Comparison of ENCODE assay signal across 36 mouse cellular contexts in genomic region chr15:103498157-103498556, GRCm38 (mm10). TPM values are rescaled to one million over a fixed set of nuclear protein-coding genes. Genes with fewer than 3 reads are reported as not detected.
DNase-seq lines count a peak whose midpoint lies in the region; ATAC-seq and TF ChIP-seq lines count a peak whose summit lies in the region.
"Had no signal": no experiment of that assay in that cellular context is flagged by ENCODE, and none has a peak within 500 bp of the region (broad histone marks: within the 10 kb centered on the region; RNA-seq: fewer than 3 reads in every experiment).

No protein-coding gene starts in this region.

- no peak for ATAC-seq in hindbrain, embryonic 13.5 days (ENCODE audit: low FRiP score)
- no peak for ATAC-seq in hindbrain, embryonic 12.5 days (ENCODE audit: low FRiP score)
- no peak for ATAC-seq in midbrain, embryonic 15.5 days (replicated peaks)
- no peak for ATAC-seq in midbrain, postnatal 0 days (ENCODE audit: low FRiP score)
- ATAC-seq in embryonic facial prominence, embryonic 14.5 days (ENCODE audit: low read depth): no peak
- ATAC-seq in intestine, embryonic 16.5 days: no peak
- ATAC-seq: inflammation-experienced regulatory T-cells, adult 6 months; liver, postnatal 0 days; lung, postnatal 0 days; Patski had no signal

- H3K4me1 ChIP-seq in hindbrain, embryonic 13.5 days (replicated peaks): peaks cover 30% of the 10 kb centered on the region
- peaks cover 14% of the 10 kb centered on the region for H3K4me1 ChIP-seq in hindbrain, embryonic 12.5 days
- peaks cover 20% of the 10 kb centered on the region for H3K4me1 ChIP-seq in midbrain, embryonic 15.5 days
- H3K4me1 ChIP-seq in midbrain, postnatal 0 days (ENCODE audit: insufficient read depth, low read length): no peaks in the 10 kb centered on the region
- H3K4me1 ChIP-seq in embryonic facial prominence, embryonic 14.5 days (ENCODE audit: control insufficient read depth, insufficient read depth, low read length): peaks cover 4% of the 10 kb centered on the region
- H3K4me1 ChIP-seq in intestine, embryonic 16.5 days (ENCODE audit: control insufficient read depth, insufficient read depth, low read length): peaks cover 5% of the 10 kb centered on the region; the same call in 1 of the 2 replicates

- peak overlapping the region; percentile 61 for H3K27ac ChIP-seq in hindbrain, embryonic 13.5 days
- no peak overlapping the region for H3K27ac ChIP-seq in hindbrain, embryonic 12.5 days
- H3K27ac ChIP-seq in midbrain, embryonic 15.5 days: 0 out of 2 replicates have a peak overlapping the region, but pooled peaks have one; percentile 11
- no peak overlapping the region for H3K27ac ChIP-seq in midbrain, postnatal 0 days (ENCODE audit: low read depth, low read length)
- no peak overlapping the region for H3K27ac ChIP-seq in embryonic facial prominence, embryonic 14.5 days (replicated peaks; ENCODE audit: low read depth, low read length)
- H3K27ac ChIP-seq in intestine, embryonic 16.5 days (ENCODE audit: low read length): no peak overlapping the region
- H3K27ac ChIP-seq: heart, embryonic 10.5 days; macrophage; midbrain, embryonic 12.5 days had no signal

- H3K9ac ChIP-seq in hindbrain, embryonic 13.5 days: no peak overlapping the region
- no peak overlapping the region for H3K9ac ChIP-seq in hindbrain, embryonic 12.5 days
- H3K9ac ChIP-seq in midbrain, embryonic 15.5 days: no peak overlapping the region
- H3K9ac ChIP-seq in midbrain, postnatal 0 days (replicated peaks; ENCODE audit: low read length, poor library complexity, severe bottlenecking): no peak overlapping the region
- H3K9ac ChIP-seq in embryonic facial prominence, embryonic 14.5 days (ENCODE audit: low read depth, low read length): no peak overlapping the region
- H3K9ac ChIP-seq in intestine, embryonic 16.5 days (ENCODE audit: low read depth, low read length): no peak overlapping the region
- H3K9ac ChIP-seq: liver, postnatal 0 days; midbrain, embryonic 12.5 days had no signal

- 0 out of 2 replicates have a peak, but pooled peaks cover 7% of the 10 kb centered on the region for H3K27me3 ChIP-seq in hindbrain, embryonic 13.5 days
- H3K27me3 ChIP-seq in hindbrain, embryonic 12.5 days: 0 out of 2 replicates have a peak, but pooled peaks cover 6% of the 10 kb centered on the region
- H3K27me3 ChIP-seq in midbrain, embryonic 15.5 days (replicated peaks): no peaks in the 10 kb centered on the region
- no peaks in the 10 kb centered on the region for H3K27me3 ChIP-seq in midbrain, postnatal 0 days (ENCODE audit: insufficient read depth, low read length)
- peaks cover 3% of the 10 kb centered on the region; the same call in 1 of the 2 replicates for H3K27me3 ChIP-seq in embryonic facial prominence, embryonic 14.5 days (replicated peaks; ENCODE audit: control insufficient read depth, insufficient read depth, low read length)
- H3K27me3 ChIP-seq in intestine, embryonic 16.5 days (replicated peaks; ENCODE audit: control insufficient read depth, insufficient read depth, low read length): peaks cover 8% of the 10 kb centered on the region; the same call in 1 of the 2 replicates
- H3K27me3 ChIP-seq: Patski had no signal

- no peak for DNase-seq in midbrain, postnatal 0 days (ENCODE audit: low spot score)
- DNase-seq in embryonic facial prominence, embryonic 14.5 days (ENCODE audit: low spot score): peak; percentile 45
- peak; percentile 66 for DNase-seq in retina, postnatal 1 day
- no peak for DNase-seq in gastrocnemius, postnatal 25 days
- DNase-seq: adrenal gland, adult 2 months; cerebellum, adult 11 months; cerebellum, adult 9-11 months; kidney, adult 8-10 months; kidney, postnatal 25 days; liver, postnatal 0 days; thymus, adult 18-20 months; thymus, postnatal 36 days had no signal

- H3K4me2 ChIP-seq in hindbrain, embryonic 13.5 days: no peak overlapping the region
- H3K4me2 ChIP-seq in hindbrain, embryonic 12.5 days (replicated peaks): no peak overlapping the region
- H3K4me2 ChIP-seq in midbrain, embryonic 15.5 days: no peak overlapping the region
- no peak overlapping the region for H3K4me2 ChIP-seq in midbrain, postnatal 0 days (ENCODE audit: low read depth, low read length, poor library complexity, severe bottlenecking)
- H3K4me2 ChIP-seq in embryonic facial prominence, embryonic 14.5 days (ENCODE audit: low read depth, low read length): no peak overlapping the region
- H3K4me2 ChIP-seq in intestine, embryonic 16.5 days (ENCODE audit: low read depth, low read length): no peak overlapping the region
- H3K4me2 ChIP-seq: liver, embryonic 11.5 days; midbrain, embryonic 12.5 days had no signal

- no peaks in the 10 kb centered on the region for H3K36me3 ChIP-seq in hindbrain, embryonic 13.5 days
- no peaks in the 10 kb centered on the region for H3K36me3 ChIP-seq in hindbrain, embryonic 12.5 days
- no peaks in the 10 kb centered on the region for H3K36me3 ChIP-seq in midbrain, embryonic 15.5 days (replicated peaks)
- no peaks in the 10 kb centered on the region for H3K36me3 ChIP-seq in midbrain, postnatal 0 days (ENCODE audit: insufficient read depth, low read length)
- no peaks in the 10 kb centered on the region for H3K36me3 ChIP-seq in embryonic facial prominence, embryonic 14.5 days (ENCODE audit: control insufficient read depth, insufficient read depth, low read length)
- H3K36me3 ChIP-seq in intestine, embryonic 16.5 days (ENCODE audit: control insufficient read depth, insufficient read depth, low read length): no peaks in the 10 kb centered on the region
- H3K36me3 ChIP-seq: heart, embryonic 10.5 days; midbrain, embryonic 12.5 days had no signal

- H3K9me3 ChIP-seq in hindbrain, embryonic 13.5 days: no peaks in the 10 kb centered on the region
- H3K9me3 ChIP-seq in hindbrain, embryonic 12.5 days (replicated peaks): no peaks in the 10 kb centered on the region
- no peaks in the 10 kb centered on the region for H3K9me3 ChIP-seq in midbrain, embryonic 15.5 days
- no peaks in the 10 kb centered on the region for H3K9me3 ChIP-seq in midbrain, postnatal 0 days (ENCODE audit: low read length)
- H3K9me3 ChIP-seq in embryonic facial prominence, embryonic 14.5 days (ENCODE audit: control insufficient read depth, low read length): no peaks in the 10 kb centered on the region
- H3K9me3 ChIP-seq in intestine, embryonic 16.5 days (ENCODE audit: control insufficient read depth, low read length): no peaks in the 10 kb centered on the region
- H3K9me3 ChIP-seq: heart, embryonic 10.5 days; midbrain, embryonic 12.5 days had no signal

- no peak overlapping the region for H3K4me3 ChIP-seq in hindbrain, embryonic 13.5 days
- H3K4me3 ChIP-seq in hindbrain, embryonic 12.5 days: no peak overlapping the region
- no peak overlapping the region for H3K4me3 ChIP-seq in midbrain, embryonic 15.5 days
- no peak overlapping the region for H3K4me3 ChIP-seq in midbrain, postnatal 0 days (ENCODE audit: low read depth, low read length)
- no peak overlapping the region for H3K4me3 ChIP-seq in embryonic facial prominence, embryonic 14.5 days (ENCODE audit: low read depth, low read length)
- no peak overlapping the region for H3K4me3 ChIP-seq in intestine, embryonic 16.5 days (ENCODE audit: low read length)
- H3K4me3 ChIP-seq: heart, embryonic 10.5 days; midbrain, embryonic 12.5 days; myocyte had no signal

- 43% methylated on average over 3 of the region's 3 CpGs for WGBS in hindbrain, embryonic 13.5 days
- 41% methylated on average over 3 of the region's 3 CpGs for WGBS in hindbrain, embryonic 12.5 days
- 37% methylated on average over 3 of the region's 3 CpGs for whole genome bisulfite sequencing in midbrain, embryonic 15.5 days
- 37% methylated on average over 3 of the region's 3 CpGs for WGBS in midbrain, postnatal 0 days
- WGBS in embryonic facial prominence, embryonic 14.5 days: 22% methylated on average over 3 of the region's 3 CpGs
- 28% methylated on average over 3 of the region's 3 CpGs for WGBS in intestine, embryonic 16.5 days

- TF ChIP-seq CTCF in midbrain, postnatal 0 days (IDR thresholded peaks at IDR 0.05): no peak

RNA-seq across cellular contexts. Expression of gene Pde1b, which starts 4.7 kb away (rescaled TPM):
- polyA plus RNA-seq in hindbrain, embryonic 13.5 days (2015; fragmentation: Nextera tagmentation; extraction: Ambion mirVana): 81.6 and 84.0 TPM in 2 replicates
- 51.6 and 54.2 TPM in 2 replicates for polyA plus RNA-seq in hindbrain, embryonic 12.5 days (2016; fragmentation: Nextera tagmentation; extraction: Ambion mirVana)
- polyA plus RNA-seq in midbrain, embryonic 15.5 days (2015; fragmentation: Nextera tagmentation; extraction: Ambion mirVana): 87.2 and 87.4 TPM in 2 replicates
- 112 TPM in 2 replicates for total RNA-seq in midbrain, postnatal 0 days (2014; rRNA removed)
- polyA plus RNA-seq in midbrain, postnatal 0 days (2015; fragmentation: Nextera tagmentation; extraction: Ambion mirVana): 69.3 and 74.6 TPM in 2 replicates
- 6.1 and 7.2 TPM in 2 replicates for polyA plus RNA-seq in embryonic facial prominence, embryonic 14.5 days (2014; fragmentation: Nextera tagmentation; extraction: Ambion mirVana)
- total RNA-seq in gastrocnemius, postnatal 25 days (2021): under 1 TPM; 0.54 to 0.64 TPM
- 5.1 and 5.8 TPM in 2 replicates for polyA plus RNA-seq in intestine, embryonic 16.5 days (2015; fragmentation: Nextera tagmentation; extraction: Ambion mirVana)

RNA-seq across cellular contexts. Expression of gene Ppp1r1a, which starts 39.6 kb away (rescaled TPM):
- 99.2 and 101 TPM in 2 replicates for polyA plus RNA-seq in hindbrain, embryonic 13.5 days (2015; fragmentation: Nextera tagmentation; extraction: Ambion mirVana)
- 55.2 and 56.1 TPM in 2 replicates for polyA plus RNA-seq in hindbrain, embryonic 12.5 days (2016; fragmentation: Nextera tagmentation; extraction: Ambion mirVana)
- 135 and 139 TPM in 2 replicates for polyA plus RNA-seq in midbrain, embryonic 15.5 days (2015; fragmentation: Nextera tagmentation; extraction: Ambion mirVana)
- 111 and 156 TPM in 2 replicates for total RNA-seq in midbrain, postnatal 0 days (2014; rRNA removed)
- polyA plus RNA-seq in midbrain, postnatal 0 days (2015; fragmentation: Nextera tagmentation; extraction: Ambion mirVana): 230 TPM in 2 replicates
- 16.7 and 18.1 TPM in 2 replicates for polyA plus RNA-seq in embryonic facial prominence, embryonic 14.5 days (2014; fragmentation: Nextera tagmentation; extraction: Ambion mirVana)
- 10 to 100 TPM; 85.7 to 90.4 TPM for total RNA-seq in gastrocnemius, postnatal 25 days (2021)
- 7.5 and 8.4 TPM in 2 replicates for polyA plus RNA-seq in intestine, embryonic 16.5 days (2015; fragmentation: Nextera tagmentation; extraction: Ambion mirVana)
- total RNA-seq: common myeloid progenitor, adult 5-6 weeks; granulocyte monocyte progenitor cell, adult 5-6 weeks; hematopoietic stem cell, adult 5-6 weeks had no signal
- polyA plus RNA-seq: myocyte had no signal

RNA-seq across cellular contexts. Expression of gene Nckap1l, which starts 44.6 kb away (rescaled TPM):
- 1.7 and 2.3 TPM in 2 replicates for polyA plus RNA-seq in hindbrain, embryonic 13.5 days (2015; fragmentation: Nextera tagmentation; extraction: Ambion mirVana)
- polyA plus RNA-seq in hindbrain, embryonic 12.5 days (2016; fragmentation: Nextera tagmentation; extraction: Ambion mirVana): 2.1 TPM in 2 replicates
- polyA plus RNA-seq in midbrain, embryonic 15.5 days (2015; fragmentation: Nextera tagmentation; extraction: Ambion mirVana): 1.8 and 1.9 TPM in 2 replicates
- 4.6 and 4.7 TPM in 2 replicates for total RNA-seq in midbrain, postnatal 0 days (2014; rRNA removed)
- 2.0 and 2.4 TPM in 2 replicates for polyA plus RNA-seq in midbrain, postnatal 0 days (2015; fragmentation: Nextera tagmentation; extraction: Ambion mirVana)
- polyA plus RNA-seq in embryonic facial prominence, embryonic 14.5 days (2014; fragmentation: Nextera tagmentation; extraction: Ambion mirVana): 4.6 and 5.0 TPM in 2 replicates
- 1 to 10 TPM; 1.2 to 1.3 TPM for total RNA-seq in gastrocnemius, postnatal 25 days (2021)
- polyA plus RNA-seq in intestine, embryonic 16.5 days (2015; fragmentation: Nextera tagmentation; extraction: Ambion mirVana): 3.7 and 3.8 TPM in 2 replicates

RNA-seq across cellular contexts. Expression of gene Gtsf2, which starts 49.9 kb away (rescaled TPM):
- polyA plus RNA-seq in hindbrain, embryonic 13.5 days (2015; fragmentation: Nextera tagmentation; extraction: Ambion mirVana): not detected in 2 replicates
- not detected in 2 replicates for polyA plus RNA-seq in hindbrain, embryonic 12.5 days (2016; fragmentation: Nextera tagmentation; extraction: Ambion mirVana)
- polyA plus RNA-seq in midbrain, embryonic 15.5 days (2015; fragmentation: Nextera tagmentation; extraction: Ambion mirVana): not detected in 2 replicates
- 0.44 TPM in 1 of 2 replicates, not detected in the other for total RNA-seq in midbrain, postnatal 0 days (2014; rRNA removed)
- polyA plus RNA-seq in midbrain, postnatal 0 days (2015; fragmentation: Nextera tagmentation; extraction: Ambion mirVana): not detected in 2 replicates
- polyA plus RNA-seq in embryonic facial prominence, embryonic 14.5 days (2014; fragmentation: Nextera tagmentation; extraction: Ambion mirVana): not detected in 2 replicates
- not detected for total RNA-seq in gastrocnemius, postnatal 25 days (2021)
- not detected in 2 replicates for polyA plus RNA-seq in intestine, embryonic 16.5 days (2015; fragmentation: Nextera tagmentation; extraction: Ambion mirVana)
- total RNA-seq: adrenal gland, adult 2 months; adrenal gland, postnatal 4 days; common myeloid progenitor, adult 5-6 weeks; ES-E14; gastrocnemius, adult 18-20 months; hematopoietic stem cell, adult 5-6 weeks; left cerebral cortex, adult 18-20 months; left cerebral cortex, postnatal 25 days had no signal
- polyA plus RNA-seq: adrenal gland, adult 2 months; heart, embryonic 10.5 days; heart, embryonic 16.5 days; inflammation-experienced regulatory T-cells, adult 6 months; liver, embryonic 11.5 days; liver, postnatal 0 days; lung, postnatal 0 days; macrophage; midbrain, embryonic 12.5 days; myocyte; neural tube, embryonic 14.5 days; small intestine, adult 2 months; stomach, embryonic 16.5 days had no signal

Comparison
In these comparisons a context has a peak if more than half of its experiments do, and no peak if none do; other contexts are left out.
1. H3K27ac ChIP-seq: peak in hindbrain, embryonic 13.5 days (single experiment) and midbrain, embryonic 15.5 days (single experiment); none in hindbrain, embryonic 12.5 days (single experiment), midbrain, postnatal 0 days (single experiment), embryonic facial prominence, embryonic 14.5 days (single experiment) and intestine, embryonic 16.5 days (single experiment).
2. DNase-seq: peak in embryonic facial prominence, embryonic 14.5 days (single experiment) and retina, postnatal 1 day (single experiment); none in midbrain, postnatal 0 days (single experiment) and gastrocnemius, postnatal 25 days (single experiment).